Mouse (Mus musculus) stomach, embryonic 14.5 days (tissue): ENCODE data around the gene Klhl9. TPM values are rescaled to one million over a fixed set of nuclear protein-coding genes. Genes with fewer than 3 reads are reported as not detected.
"Not testable (repeated sequence)": the region's sequence is repeated elsewhere in the genome, so short reads cannot be mapped to it uniquely, and the experiment has no call there.

Source experiments
- ATAC-seq: fragments of 200-750 bp; cut with Nextera tagmentation; 2 replicates; pipeline ENCODE4 v1.8.0; 2017; ENCODE audit warnings: low read depth, moderate TSS enrichment; ENCODE audit not compliant: insufficient number of reproducible peaks, insufficient read depth, low FRiP score
- H3K27ac ChIP-seq: fragments of 300-500 bp; sonication (generic); 2 replicates; pipeline ENCODE4 v1.5.1; 2014; ENCODE audit warnings: mild to moderate bottlenecking, low read length, moderate library complexity, mixed read lengths
- H3K27me3 ChIP-seq: fragments of 300-500 bp; sonication (generic); 2 replicates; pipeline ENCODE4 v1.6.1; 2014; ENCODE audit warnings: low read length, control low read depth, mixed read lengths; ENCODE audit not compliant: control insufficient read depth, insufficient read depth
- H3K36me3 ChIP-seq: fragments of 300-500 bp; sonication (generic); 2 replicates; pipeline ENCODE4 v1.6.1; 2014; ENCODE audit warnings: mild to moderate bottlenecking, control low read depth, low read length, moderate library complexity, mixed read lengths; ENCODE audit not compliant: control insufficient read depth, insufficient read depth
- H3K4me1 ChIP-seq: fragments of 300-500 bp; sonication (generic); 2 replicates; pipeline ENCODE4 v1.6.1; 2014; ENCODE audit warnings: low read length, control low read depth, mixed read lengths; ENCODE audit not compliant: control insufficient read depth, insufficient read depth
- H3K4me2 ChIP-seq: fragments of 300-500 bp; sonication (generic); replicated peaks from 2 replicates; pipeline ENCODE4 v1.6.1; 2014; ENCODE audit warnings: low read depth, low read length, control low read depth
- H3K4me3 ChIP-seq: fragments of 300-500 bp; sonication (generic); 2 replicates; pipeline ENCODE4 v1.5.1; 2014; ENCODE audit warnings: low read depth, low read length, control low read depth
- H3K9ac ChIP-seq: fragments of 300-500 bp; sonication (generic); replicated peaks from 2 replicates; pipeline ENCODE4 v1.6.1; 2014; ENCODE audit warnings: low read depth, mild to moderate bottlenecking, control low read depth, low read length, moderate library complexity, mixed read lengths
- H3K9me3 ChIP-seq: fragments of 300-500 bp; sonication (generic); 2 replicates; pipeline ENCODE4 v1.6.1; 2016; ENCODE audit warnings: low read depth, low read length, control low read depth; ENCODE audit not compliant: control insufficient read depth
- WGBS: fragments of 180-500 bp; shearing (Covaris S2); extraction: QIAGEN DNeasy Blood & Tissue Kit; methylation state at CpG from one replicate; pipeline ENCODE4 v1.1.7; 2014; 5-methylcytosine and 5-hydroxymethylcytosine counted together
- polyA plus RNA-seq: library from polyadenylated mRNA; unstranded; fragments of >200 nt; fragmentation: Nextera tagmentation; extraction: Ambion mirVana; gene quantifications from 2 replicates; pipeline ENCODE4 v1.2.1, GENCODE M21; 2014

Gene Klhl9
- polyA plus RNA-seq = 121 and 128 TPM in 2 replicates

DNA sequence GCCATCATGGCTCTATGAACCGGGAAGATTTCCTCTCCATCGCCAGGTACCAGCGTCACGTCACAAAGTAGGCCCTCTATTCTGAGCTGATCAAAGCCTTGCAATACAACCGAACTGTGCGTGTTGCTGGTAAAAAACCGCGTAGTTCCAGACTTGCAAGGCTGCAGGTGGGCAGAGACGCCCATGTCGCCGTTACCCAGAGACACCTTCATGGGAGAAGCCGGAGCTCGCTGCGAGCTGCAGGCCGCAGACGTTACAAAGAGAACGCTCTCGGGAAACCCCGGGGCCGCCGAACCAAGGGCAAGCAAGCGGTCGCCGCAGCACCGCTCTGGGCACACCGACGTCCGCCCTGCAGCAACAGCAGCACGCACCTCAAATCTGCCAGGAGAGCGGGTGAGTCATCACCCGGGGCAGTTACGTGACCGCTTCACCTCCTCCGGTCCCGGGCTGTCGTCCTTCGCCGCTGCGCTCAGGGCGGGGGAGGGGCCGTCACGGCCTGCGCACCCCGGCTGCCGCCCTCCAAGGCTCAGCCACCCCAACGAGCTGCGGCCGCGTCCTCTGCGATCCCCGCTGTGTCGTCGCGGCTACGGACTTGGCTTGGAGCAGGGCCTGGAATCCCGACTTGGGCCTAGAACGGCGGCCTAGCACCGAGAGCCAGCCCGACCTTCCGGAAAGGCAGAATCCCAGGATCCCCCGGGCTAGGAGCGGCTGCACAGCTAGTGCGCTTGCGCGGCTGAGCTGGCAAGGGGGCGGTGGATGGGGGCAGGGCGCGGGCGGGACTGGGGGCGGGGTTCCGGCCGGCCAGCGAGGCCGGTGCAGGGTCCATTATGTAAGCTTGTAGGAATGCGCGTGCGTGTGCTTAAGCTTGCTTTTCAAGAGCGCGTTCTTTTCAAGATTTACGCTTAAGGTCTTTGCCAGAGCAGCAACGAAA, at the start of gene Klhl9, which contains the start of gene Gm26566:
TSS of gene Klhl9 (minus strand) at position 675 of the 931 bp plus-strand sequence.
TSS of gene Gm26566 (plus strand) at position 15 of the 931 bp plus-strand sequence.
- peak within 1 kb of the TSS; percentile 91 for H3K4me2 ChIP-seq
- WGBS = under 1% methylated on average over 82 of the region's 82 CpGs
- H3K36me3 ChIP-seq = peaks cover 14% of the 10 kb centered on the region
- peaks cover 22% of the 10 kb centered on the region for H3K4me1 ChIP-seq
- peak; percentile 98 for ATAC-seq
- H3K4me3 ChIP-seq = peak within 1 kb of the TSS; percentile 77
- no peaks in the 10 kb centered on the region for H3K9me3 ChIP-seq
- peak within 1 kb of the TSS; percentile 97 for H3K9ac ChIP-seq
- peak within 1 kb of the TSS; percentile 97 for H3K27ac ChIP-seq
- no peaks in the 10 kb centered on the region for H3K27me3 ChIP-seq

DNA sequence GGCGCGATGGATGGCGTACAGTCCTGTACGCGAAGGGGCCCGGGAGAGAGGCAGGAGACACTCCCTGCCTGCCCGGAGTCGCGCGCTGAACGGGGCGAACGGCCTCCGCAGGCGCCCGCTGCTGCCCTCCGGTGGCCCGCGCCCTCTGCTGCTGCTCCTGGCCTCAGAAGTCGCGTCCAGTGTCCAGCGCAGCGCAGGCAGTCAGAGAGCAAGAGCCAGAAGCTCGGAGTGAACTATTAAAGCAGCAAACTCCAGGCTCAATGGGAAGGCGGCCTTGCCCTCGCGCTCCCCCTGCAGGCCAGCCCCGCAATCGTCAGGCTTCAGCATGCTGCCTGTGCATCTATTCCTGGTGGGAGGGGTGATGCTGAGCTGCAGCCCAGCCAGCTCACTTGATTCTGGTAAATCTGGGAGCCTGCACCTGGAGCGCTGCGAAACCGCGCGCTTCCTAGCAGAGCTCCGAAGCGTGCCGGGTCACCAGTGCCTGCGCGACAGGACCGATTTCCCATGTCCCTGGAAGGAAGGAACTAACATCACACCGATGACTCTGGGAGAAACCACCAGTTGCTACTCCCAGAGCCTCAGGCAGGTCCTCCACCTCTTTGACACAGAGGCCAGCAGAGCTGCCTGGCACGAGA, 41.2 kb upstream of the Klhl9 start:
- Histone ChIP-seq H3K27ac (peak overlapping the region; percentile 27; the same call in 1 of the 2 replicates), H3K4me3 (peak overlapping the region; percentile 17; the same call in 1 of the 2 replicates), H3K4me2 (peak overlapping the region; percentile 35; the same call in 1 of the 2 replicates)
- not testable (repeated sequence) for H3K9ac ChIP-seq, H3K4me1 ChIP-seq, H3K9me3 ChIP-seq, H3K36me3 ChIP-seq, H3K27me3 ChIP-seq, ATAC-seq
- 5% methylated on average over 23 of the region's 42 CpGs for WGBS

DNA sequence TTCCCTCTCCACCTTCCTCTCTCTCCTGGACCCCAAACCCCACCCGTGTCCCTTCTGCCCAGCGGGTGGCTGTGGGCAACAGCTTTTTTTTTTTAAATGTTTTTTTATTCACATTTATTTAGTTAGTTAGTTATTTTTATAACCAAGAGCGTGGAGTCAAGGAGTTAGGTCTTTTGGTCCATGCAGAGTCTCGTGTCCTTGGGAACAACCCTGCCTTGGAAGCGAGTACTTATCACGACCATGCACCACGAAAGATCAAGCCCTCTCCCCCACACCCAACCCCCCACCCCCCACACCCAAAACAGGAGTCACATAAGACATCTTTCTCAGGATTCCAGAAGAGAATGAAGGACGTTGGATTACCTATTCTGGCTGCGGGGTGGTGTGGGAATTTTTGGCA, 40.1 kb upstream of the Klhl9 start:
- not testable (repeated sequence) for ATAC-seq, H3K27me3 ChIP-seq, H3K4me1 ChIP-seq, H3K4me3 ChIP-seq, H3K27ac ChIP-seq, H3K36me3 ChIP-seq, H3K9ac ChIP-seq, H3K9me3 ChIP-seq, H3K4me2 ChIP-seq
- WGBS = 64% methylated on average over 9 of the region's 9 CpGs

DNA sequence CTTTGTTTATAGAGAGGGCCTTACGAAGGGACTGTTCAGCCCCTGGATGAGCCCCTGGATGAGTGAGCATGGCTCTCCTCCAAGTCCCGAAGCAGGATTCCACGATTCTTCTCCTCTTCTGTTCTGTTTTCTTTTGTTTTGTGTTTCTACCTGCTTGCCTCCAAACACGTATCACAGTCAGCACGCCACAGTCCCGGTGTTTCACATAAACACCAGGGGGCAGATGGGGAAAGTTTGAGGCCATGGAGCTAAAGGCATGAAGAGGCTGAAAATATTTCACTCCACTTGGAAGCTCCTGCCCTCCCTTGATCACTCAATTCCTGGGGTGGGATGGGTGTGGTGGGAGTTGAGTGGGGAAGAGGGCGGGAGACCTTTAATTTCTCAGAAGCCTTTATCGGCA, 39.5 kb upstream of the Klhl9 start:
- H3K27me3 ChIP-seq, H3K27ac ChIP-seq, H3K9ac ChIP-seq, H3K4me2 ChIP-seq, H3K4me3 ChIP-seq, H3K4me1 ChIP-seq, ATAC-seq, H3K36me3 ChIP-seq, H3K9me3 ChIP-seq: not testable (repeated sequence)
- WGBS = 65% methylated on average over 6 of the region's 8 CpGs

DNA sequence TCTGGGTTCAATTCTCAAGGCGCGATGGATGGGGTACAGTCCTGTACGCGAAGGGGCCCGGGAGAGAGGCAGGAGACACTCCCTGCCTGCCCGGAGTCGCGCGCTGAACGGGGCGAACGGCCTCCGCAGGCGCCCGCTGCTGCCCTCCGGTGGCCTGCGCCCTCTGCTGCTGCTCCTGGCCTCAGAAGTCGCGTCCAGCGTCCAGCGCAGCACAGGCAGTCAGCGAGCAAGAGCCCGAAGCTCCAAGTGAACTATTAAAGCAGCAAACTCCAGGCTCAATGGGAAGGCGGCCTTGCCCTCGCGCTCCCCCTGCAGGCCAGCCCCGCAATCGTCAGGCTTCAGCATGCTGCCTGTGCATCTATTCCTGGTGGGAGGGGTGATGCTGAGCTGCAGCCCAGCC, 38.2 kb upstream of the Klhl9 start:
- not testable (repeated sequence) for H3K27ac ChIP-seq, H3K36me3 ChIP-seq, H3K9me3 ChIP-seq, H3K4me1 ChIP-seq, H3K9ac ChIP-seq, H3K27me3 ChIP-seq, ATAC-seq
- 0% methylated on average over 21 of the region's 28 CpGs for WGBS
- Histone ChIP-seq H3K4me2 (peak overlapping the region; percentile 30), H3K4me3 (peak overlapping the region; percentile 16; the same call in 1 of the 2 replicates)

DNA sequence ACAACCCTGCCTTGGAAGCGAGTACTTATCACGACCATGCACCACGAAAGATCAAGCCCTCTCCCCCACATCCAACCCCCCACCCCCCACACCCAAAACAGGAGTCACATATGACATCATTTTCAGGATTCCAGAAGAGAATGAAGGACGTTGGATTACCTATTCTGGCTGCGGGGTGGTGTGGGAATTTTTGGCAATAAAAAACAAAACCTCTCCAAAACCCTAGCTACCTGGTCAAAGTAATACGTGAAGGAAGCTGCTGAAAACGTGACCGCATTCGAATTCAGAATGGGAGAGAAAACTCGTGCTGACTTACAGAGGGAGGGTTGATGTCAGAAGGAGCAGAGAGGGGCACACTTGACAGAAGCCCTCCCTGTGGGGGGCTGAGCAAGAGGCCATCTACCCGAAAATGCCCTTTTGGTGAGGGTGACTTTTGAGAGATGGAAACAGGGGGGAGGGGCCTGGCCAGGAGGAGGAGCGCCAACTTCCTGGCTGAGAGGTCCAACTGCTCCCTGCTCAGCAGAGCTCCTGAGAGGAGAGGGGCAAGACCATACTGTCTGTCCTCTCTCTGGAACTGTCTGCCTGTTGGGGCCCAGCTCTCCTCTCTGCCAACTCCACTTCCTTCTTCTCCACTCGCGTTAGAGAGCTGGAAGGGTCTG, 37.5 kb upstream of the Klhl9 start, which contains the start of gene Gm13283:
TSS of gene Gm13283 (plus strand) at position 510 of the 659 bp plus-strand sequence.
- H3K36me3 ChIP-seq, H3K27me3 ChIP-seq, H3K9me3 ChIP-seq, ATAC-seq, H3K27ac ChIP-seq, H3K9ac ChIP-seq, H3K4me1 ChIP-seq: not testable (repeated sequence)
- WGBS = 24% methylated on average over 8 of the region's 14 CpGs
- Histone ChIP-seq H3K4me2 (peak within 1 kb of the TSS; percentile 30), H3K4me3 (peak within 1 kb of the TSS; percentile 16; the same call in 1 of the 2 replicates)

DNA sequence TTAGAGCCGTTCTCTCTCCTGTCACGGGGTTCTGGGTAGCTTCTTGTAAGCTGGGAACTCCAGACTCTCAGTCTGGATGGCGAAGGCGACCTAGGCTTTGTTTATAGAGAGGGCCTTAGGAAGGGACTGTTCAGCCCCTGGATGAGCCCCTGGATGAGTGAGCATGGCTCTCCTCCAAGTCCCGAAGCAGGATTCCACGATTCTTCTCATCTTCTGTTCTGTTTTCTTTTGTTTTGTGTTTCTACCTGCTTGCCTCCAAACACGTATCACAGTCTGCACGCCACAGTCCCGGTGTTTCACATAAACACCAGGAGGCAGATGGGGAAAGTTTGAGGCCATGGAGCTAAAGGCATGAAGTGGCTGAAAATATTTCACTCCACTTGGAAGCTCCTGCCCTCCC, 36.5 kb upstream of the Klhl9 start:
- not testable (repeated sequence) for H3K4me1 ChIP-seq, H3K27ac ChIP-seq, H3K4me3 ChIP-seq, H3K9me3 ChIP-seq, H3K27me3 ChIP-seq, H3K4me2 ChIP-seq, ATAC-seq, H3K36me3 ChIP-seq, H3K9ac ChIP-seq
- 85% methylated on average over 9 of the region's 9 CpGs for WGBS

DNA sequence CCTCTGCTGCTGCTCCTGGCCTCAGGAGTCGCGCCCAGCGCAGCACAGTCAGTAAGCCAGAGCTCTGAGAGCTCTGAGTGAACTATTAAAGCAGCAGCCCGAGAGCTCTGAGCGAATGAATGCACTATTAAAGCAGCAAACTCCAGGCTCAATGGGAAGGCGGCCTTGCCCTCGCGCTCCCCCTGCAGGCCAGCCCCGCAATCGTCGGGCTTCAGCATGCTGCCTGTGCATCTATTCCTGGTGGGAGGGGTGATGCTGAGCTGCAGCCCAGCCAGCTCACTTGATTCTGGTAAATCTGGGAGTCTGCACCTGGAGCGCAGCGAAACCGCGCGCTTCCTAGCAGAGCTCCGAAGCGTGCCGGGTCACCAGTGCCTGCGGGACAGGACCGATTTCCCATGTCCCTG, 35.4 kb upstream of the Klhl9 start:
- H3K4me3 ChIP-seq = peak overlapping the region; percentile 42
- peak overlapping the region; percentile 61 for H3K4me2 ChIP-seq
- H3K36me3 ChIP-seq, H3K9ac ChIP-seq, H3K9me3 ChIP-seq, H3K4me1 ChIP-seq, H3K27me3 ChIP-seq: not testable (repeated sequence)
- WGBS = 0% methylated on average over 11 of the region's 21 CpGs
- ATAC-seq = peak; percentile 99
- peak overlapping the region; percentile 93 for H3K27ac ChIP-seq
